Mouse (Mus musculus) MEL (cell line): ENCODE measurements around the gene 1700034J05Rik. TPM values are rescaled to one million over a fixed set of nuclear protein-coding genes. Genes with fewer than 3 reads are reported as not detected.

Source experiments
- DNase-seq: peaks from one replicate; pipeline ENCODE4 v3.0.0; 2011; ENCODE audit warnings: low read depth, low spot score
- H3K27ac ChIP-seq: 2 replicates; pipeline ENCODE4 v1.5.1; 2012; ENCODE audit warnings: low read depth, mild to moderate bottlenecking, control low read depth, low read length, moderate library complexity; ENCODE audit not compliant: control insufficient read depth
- H3K27me3 ChIP-seq, 2 experiments: fragments of 150-350 bp in 1 of 2; sonication (generic) in 1 of 2; 2 replicates each; pipeline ENCODE4 v1.6.1; 2012; ENCODE audit warnings: low read length in 2 of 2, mild to moderate bottlenecking in 2 of 2, improper control_type of control experiment in 1 of 2, moderate library complexity in 1 of 2; ENCODE audit not compliant: insufficient read depth in 2 of 2, control insufficient read depth in 1 of 2
- H3K36me3 ChIP-seq, 2 experiments: 2 replicates each; pipeline ENCODE4 v1.6.1; 2012 to 2014; ENCODE audit warnings: low read length in 2 of 2, improper control_type of control experiment in 1 of 2, inconsistent platforms in 1 of 2, mild to moderate bottlenecking in 1 of 2; ENCODE audit not compliant: insufficient read depth in 2 of 2, control insufficient read depth in 1 of 2
- H3K4me1 ChIP-seq, 2 experiments: fragments of 150-350 bp in 1 of 2; sonication (generic) in 1 of 2; 2 replicates each; pipeline ENCODE4 v1.6.1; 2012; ENCODE audit warnings: low read length in 2 of 2, improper control_type of control experiment in 1 of 2, mild to moderate bottlenecking in 1 of 2; ENCODE audit not compliant: insufficient read depth in 2 of 2, control insufficient read depth in 1 of 2
- H3K4me3 ChIP-seq, 2 experiments: fragments of 150-350 bp in 1 of 2; sonication (generic) in 1 of 2; 2 replicates each; pipeline ENCODE4 v1.5.1; 2012; ENCODE audit warnings: low read depth in 2 of 2, low read length in 2 of 2, mild to moderate bottlenecking in 2 of 2, moderate library complexity in 2 of 2, control low read depth in 1 of 2, improper control_type of control experiment in 1 of 2; ENCODE audit not compliant: control insufficient read depth in 1 of 2, insufficient read depth in 1 of 2
- H3K79me2 ChIP-seq: 2 replicates; pipeline ENCODE4 v1.6.1; 2012; ENCODE audit warnings: mild to moderate bottlenecking, low read length, moderate library complexity; ENCODE audit not compliant: control insufficient read depth, poor library complexity, insufficient read depth
- H3K9ac ChIP-seq: 2 replicates; pipeline ENCODE4 v1.6.1; 2012; ENCODE audit warnings: low read depth, mild to moderate bottlenecking, control low read depth, low read length, moderate library complexity; ENCODE audit not compliant: control insufficient read depth, poor library complexity, severe bottlenecking
- H3K9me3 ChIP-seq: fragments of 150-350 bp; sonication (generic); replicated peaks from 2 replicates; pipeline ENCODE4 v1.6.1; 2012; ENCODE audit warnings: mild to moderate bottlenecking, low read length, improper control_type of control experiment, moderate library complexity; ENCODE audit not compliant: insufficient read depth
- BHLHE40 ChIP-seq: IDR thresholded peaks from 2 replicates; pipeline ENCODE4 v1.6.1; 2012; ENCODE audit warnings: low read depth, mild to moderate bottlenecking, inconsistent platforms, low read length, improper control_type of control experiment, borderline replicate concordance
- CHD1 ChIP-seq: IDR thresholded peaks from 2 replicates; pipeline ENCODE4 v1.6.1; 2012; ENCODE audit warnings: low read depth, mild to moderate bottlenecking, inconsistent platforms, low read length, improper control_type of control experiment
- E2F4 ChIP-seq: IDR thresholded peaks from 2 replicates; pipeline ENCODE4 v1.6.1; 2011; ENCODE audit warnings: low read depth, low read length, improper control_type of control experiment, borderline replicate concordance
- ELF1 ChIP-seq: IDR thresholded peaks from 2 replicates; pipeline ENCODE4 v1.6.1; 2014; ENCODE audit warnings: low read depth, mild to moderate bottlenecking, inconsistent platforms, low read length, improper control_type of control experiment, moderate library complexity
- ETS1 ChIP-seq: IDR thresholded peaks from 2 replicates; pipeline ENCODE4 v1.6.1; 2012; ENCODE audit warnings: low read depth, mild to moderate bottlenecking, inconsistent platforms, low read length, improper control_type of control experiment, moderate library complexity
- GABPA ChIP-seq: IDR thresholded peaks from 2 replicates; pipeline ENCODE4 v1.6.1; 2012; ENCODE audit warnings: low read depth, mild to moderate bottlenecking, inconsistent platforms, low read length, improper control_type of control experiment, moderate library complexity
- HCFC1 ChIP-seq: IDR thresholded peaks from 2 replicates; pipeline ENCODE4 v1.6.1; 2012; ENCODE audit warnings: low read depth, mild to moderate bottlenecking, inconsistent platforms, low read length, improper control_type of control experiment, moderate library complexity
- JUND ChIP-seq: IDR thresholded peaks from 2 replicates; pipeline ENCODE4 v1.6.1; 2011; ENCODE audit warnings: low read depth, mild to moderate bottlenecking, improper control_type of control experiment, low read length
- KAT2A ChIP-seq: conservative IDR thresholded peaks from 2 replicates; pipeline ENCODE4 v1.6.1; 2012; ENCODE audit warnings: low read depth, low read length, improper control_type of control experiment, inconsistent platforms
- MAZ ChIP-seq: IDR thresholded peaks from 2 replicates; pipeline ENCODE4 v1.6.1; 2012; ENCODE audit warnings: low read depth, mild to moderate bottlenecking, inconsistent platforms, low read length, improper control_type of control experiment
- MXI1 ChIP-seq: IDR thresholded peaks from 2 replicates; pipeline ENCODE4 v1.6.1; 2011; ENCODE audit warnings: mild to moderate bottlenecking, low read depth, low read length, improper control_type of control experiment
- MYC ChIP-seq: IDR thresholded peaks from 2 replicates; pipeline ENCODE4 v1.6.1; 2011; ENCODE audit warnings: low read depth, mild to moderate bottlenecking, low read length, improper control_type of control experiment, moderate library complexity
- NELFE ChIP-seq: IDR thresholded peaks from 2 replicates; pipeline ENCODE4 v1.6.1; 2011; ENCODE audit warnings: low read depth, low read length, improper control_type of control experiment
- NRF1 ChIP-seq: IDR thresholded peaks from 2 replicates; pipeline ENCODE4 v1.6.1; 2014; ENCODE audit warnings: low read depth, mild to moderate bottlenecking, inconsistent platforms, low read length, improper control_type of control experiment, moderate library complexity; ENCODE audit not compliant: poor library complexity, insufficient read depth, severe bottlenecking
- POLR2A ChIP-seq, 2 experiments: IDR thresholded peaks; 2 replicates each; pipeline ENCODE4 v1.6.1; 2011 to 2012; ENCODE audit warnings: low read length in 2 of 2, mild to moderate bottlenecking in 2 of 2, control low read depth in 1 of 2, improper control_type of control experiment in 1 of 2, low read depth in 1 of 2, moderate library complexity in 1 of 2; ENCODE audit not compliant: control insufficient read depth in 1 of 2, insufficient read depth in 1 of 2, poor library complexity in 1 of 2
- POLR2AphosphoS5 ChIP-seq: IDR thresholded peaks from 2 replicates; pipeline ENCODE4 v1.6.1; 2012; ENCODE audit warnings: low read depth, borderline replicate concordance, mild to moderate bottlenecking, inconsistent platforms, low read length, moderate library complexity, mixed read lengths
- RAD21 ChIP-seq: IDR thresholded peaks from 2 replicates; pipeline ENCODE4 v1.6.1; 2011; ENCODE audit warnings: mild to moderate bottlenecking, low read depth, low read length, improper control_type of control experiment
- SMC3 ChIP-seq: IDR thresholded peaks from 2 replicates; pipeline ENCODE4 v1.6.1; 2011; ENCODE audit warnings: low read depth, low read length, improper control_type of control experiment
- UBTF ChIP-seq: IDR thresholded peaks from 2 replicates; pipeline ENCODE4 v1.6.1; 2012; ENCODE audit warnings: low read depth, mild to moderate bottlenecking, inconsistent platforms, low read length, improper control_type of control experiment, moderate library complexity, borderline replicate concordance; ENCODE audit not compliant: insufficient read depth
- USF2 ChIP-seq, 2 experiments: IDR thresholded peaks; 2 replicates each; pipeline ENCODE4 v1.6.1; 2011 to 2012; ENCODE audit warnings: improper control_type of control experiment in 2 of 2, low read length in 2 of 2, borderline replicate concordance in 1 of 2, inconsistent platforms in 1 of 2, low read depth in 1 of 2, mild to moderate bottlenecking in 1 of 2; ENCODE audit not compliant: insufficient read depth in 1 of 2
- ZC3H11A ChIP-seq: IDR thresholded peaks from 2 replicates; pipeline ENCODE4 v1.6.1; 2012; ENCODE audit warnings: low read depth, mild to moderate bottlenecking, inconsistent platforms, low read length, improper control_type of control experiment
- ZNF384 ChIP-seq: IDR thresholded peaks from 2 replicates; pipeline ENCODE4 v1.6.1; 2012; ENCODE audit warnings: low read depth, mild to moderate bottlenecking, inconsistent platforms, low read length, improper control_type of control experiment
- polyA plus RNA-seq, 2 experiments: library from polyadenylated mRNA; stranded (reverse) in 1 of 2; unstranded in 1 of 2; fragments of >175 nt in 1 of 2; fragments of >200 nt in 1 of 2; gene quantifications; 2 replicates each; pipeline versions ENCODE4 v1.2.1 to v1.2.4; 2012; ENCODE audit warnings: low replicate concordance in 2 of 2, low read depth in 1 of 2; ENCODE audit not compliant: insufficient read length in 2 of 2, insufficient read depth in 1 of 2, missing spikeins in 1 of 2
- total RNA-seq: library from RNA; depleted of rRNA; stranded (reverse); fragments of 300-350 nt; gene quantifications from 2 replicates; pipeline ENCODE4 v1.2.3, GENCODE M21; 2012

The 1700034J05Rik gene
- total and polyA plus RNA-seq, 3 experiments, result not detected

GRCm38 (mm10) chr6:146908801-146909200 is 45.4 kb downstream of the 1700034J05Rik start:
- TF ChIP-seq GABPA (no peak), POLR2AphosphoS5 (no peak)
- H3K4me1 ChIP-seq, result peaks cover 10 to 16% of the 10 kb centered on the region in 2 experiments
- peaks cover 0 to 25% of the 10 kb centered on the region in 2 experiments; a peak in 2 of 4 replicates for H3K36me3 ChIP-seq
- no peak overlapping the region for H3K27ac ChIP-seq
- no peaks in the 10 kb centered on the region for H3K27me3 ChIP-seq
- H3K79me2 ChIP-seq, result no peaks in the 10 kb centered on the region
- peak; percentile 54 for DNase-seq
- H3K9ac ChIP-seq, result no peak overlapping the region
- no peak overlapping the region for H3K4me3 ChIP-seq
- no peaks in the 10 kb centered on the region for H3K9me3 ChIP-seq

- Histone ChIP-seq H3K27me3 (no peaks in the 10 kb centered on the region), H3K9me3 (no peaks in the 10 kb centered on the region), H3K9ac (no peak overlapping the region), H3K4me1 (peaks cover 7 to 8% of the 10 kb centered on the region in 2 experiments), H3K4me3 (no peak overlapping the region), H3K79me2 (no peaks in the 10 kb centered on the region), H3K36me3 (peaks cover 0 to 16% of the 10 kb centered on the region in 2 experiments; a peak in 2 of 4 replicates), H3K27ac (no peak overlapping the region)
- TF ChIP-seq ETS1 (no peak), E2F4 (no peak), UBTF (no peak), HCFC1 (no peak), ZC3H11A (no peak), ZNF384 (no peak), NRF1 (no peak), MXI1 (no peak), CHD1 (no peak), POLR2A (IDR thresholded peaks at IDR 0.05; ENCODE audit: control insufficient read depth in 1 of 2, insufficient read depth in 1 of 2, low read depth in 1 of 2, low read length in 2 of 2, poor library complexity in 1 of 2) (no peak), BHLHE40 (no peak), SMC3 (no peak), MYC (no peak), KAT2A (no peak), JUND (no peak), MAZ (no peak), NELFE (no peak), USF2 (IDR thresholded peaks at IDR 0.05; ENCODE audit: borderline replicate concordance in 1 of 2, insufficient read depth in 1 of 2, low read depth in 1 of 2, low read length in 2 of 2) (no peak), ELF1 (no peak), RAD21 (no peak)
- no peak for DNase-seq
Measured at GRCm38 (mm10) chr6:146907795-146908190, 46.4 kb downstream of the 1700034J05Rik start.
